ENCODE assay signal across 31 mouse cellular contexts in the genomic region with DNA sequence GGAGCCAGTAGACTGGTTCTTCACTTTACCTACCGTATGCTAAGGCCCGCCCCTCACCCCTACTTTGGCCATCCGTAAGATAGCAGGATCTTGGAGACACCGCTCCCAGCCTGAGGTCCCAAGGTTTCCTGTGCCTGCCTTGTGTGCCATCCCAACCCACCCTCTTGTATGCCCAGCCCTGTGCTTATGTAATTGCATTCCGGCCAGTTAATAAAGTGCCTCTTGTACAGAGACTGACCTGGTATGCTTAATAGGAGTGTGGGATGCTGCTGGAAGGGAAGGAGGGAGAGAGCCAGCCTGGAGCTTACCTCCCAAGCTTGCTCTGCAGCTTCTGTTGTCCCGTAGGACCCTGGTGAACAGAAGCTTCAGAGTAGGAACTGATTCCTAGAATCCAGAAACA. TPM values are rescaled to one million over a fixed set of nuclear protein-coding genes. Genes with fewer than 3 reads are reported as not detected.
DNase-seq lines count a peak whose midpoint lies in the region; ATAC-seq and TF ChIP-seq lines count a peak whose summit lies in the region.
"Had no signal": no experiment of that assay in that cellular context is flagged by ENCODE, and none has a peak within 500 bp of the region (broad histone marks: within the 10 kb centered on the region; RNA-seq: fewer than 3 reads in every experiment).

No protein-coding gene starts in this region.

- no peak overlapping the region for H3K4me2 ChIP-seq in embryonic facial prominence, embryonic 13.5 days
- no peak overlapping the region for H3K4me2 ChIP-seq in embryonic facial prominence, embryonic 14.5 days (ENCODE audit: low read depth, low read length)
- H3K4me2 ChIP-seq: heart, embryonic 15.5 days; hindbrain, embryonic 12.5 days; liver, embryonic 11.5 days; midbrain, embryonic 15.5 days; neural tube, embryonic 12.5 days had no signal

- H3K9ac ChIP-seq in embryonic facial prominence, embryonic 13.5 days = no peak overlapping the region
- no peak overlapping the region for H3K9ac ChIP-seq in embryonic facial prominence, embryonic 14.5 days (ENCODE audit: low read depth, low read length)
- H3K9ac ChIP-seq: heart, embryonic 15.5 days; hindbrain, embryonic 12.5 days; midbrain, embryonic 15.5 days; neural tube, embryonic 12.5 days had no signal

- DNase-seq in embryonic facial prominence, embryonic 14.5 days (ENCODE audit: low spot score) = no peak
- peak; percentile 57 for DNase-seq in lung, adult 2 months
- DNase-seq in lung, postnatal 14 days = peak; percentile 43
- DNase-seq in layer of hippocampus, adult 8-10 months (ENCODE audit: low spot score in 2 of 2) = no peak
- DNase-seq in left cerebral cortex, postnatal 36 days (ENCODE audit: low spot score in 2 of 2) = no peak
- no peak for DNase-seq in T-cell, adult 2 months (ENCODE audit: low spot score)
- DNase-seq: adrenal gland, adult 2 months; adrenal gland, postnatal 36 days; B cell, adult 2 months; cerebellum, adult 18-20 months; cerebellum, postnatal 10 days; gastrocnemius, postnatal 14 days; heart, postnatal 36 days; kidney, adult 9 months; kidney, postnatal 10 days; left cerebral cortex, postnatal 4 days; right cerebral cortex, adult 18-20 months; thymus, postnatal 4 days had no signal

- H3K36me3 ChIP-seq in embryonic facial prominence, embryonic 13.5 days = peaks cover 56% of the 10 kb centered on the region
- peaks cover 48% of the 10 kb centered on the region for H3K36me3 ChIP-seq in embryonic facial prominence, embryonic 14.5 days (ENCODE audit: control insufficient read depth, insufficient read depth, low read length)

- peaks cover 24% of the 10 kb centered on the region for H3K4me1 ChIP-seq in embryonic facial prominence, embryonic 13.5 days
- H3K4me1 ChIP-seq in embryonic facial prominence, embryonic 14.5 days (ENCODE audit: control insufficient read depth, insufficient read depth, low read length) = peaks cover 11% of the 10 kb centered on the region
- no peaks in the 10 kb centered on the region; the same call in 1 of the 2 replicates for H3K4me1 ChIP-seq in lung, adult 2 months (ENCODE audit: control insufficient read depth, insufficient read depth, low read length)
- H3K4me1 ChIP-seq: midbrain, embryonic 15.5 days; neural tube, embryonic 12.5 days had no signal

- H3K9me3 ChIP-seq in embryonic facial prominence, embryonic 13.5 days = no peaks in the 10 kb centered on the region
- no peaks in the 10 kb centered on the region for H3K9me3 ChIP-seq in embryonic facial prominence, embryonic 14.5 days (ENCODE audit: control insufficient read depth, low read length)
- H3K9me3 ChIP-seq: heart, embryonic 15.5 days; hindbrain, embryonic 12.5 days; midbrain, embryonic 10.5 days; midbrain, embryonic 15.5 days; neural tube, embryonic 12.5 days had no signal

- TF ChIP-seq POLR2A in lung, adult 2 months (IDR thresholded peaks at IDR 0.05; ENCODE audit: borderline replicate concordance, extremely low read depth, low read depth, low read length) = no peak

- 84% methylated on average over 6 of the region's 6 CpGs for WGBS in embryonic facial prominence, embryonic 13.5 days
- 80% methylated on average over 6 of the region's 6 CpGs for WGBS in embryonic facial prominence, embryonic 14.5 days
- WGBS in lung, adult 2 months = 66% methylated on average over 6 of the region's 6 CpGs

- H3K4me3 ChIP-seq in embryonic facial prominence, embryonic 13.5 days = no peak overlapping the region
- H3K4me3 ChIP-seq in embryonic facial prominence, embryonic 14.5 days (ENCODE audit: low read depth, low read length) = no peak overlapping the region
- H3K4me3 ChIP-seq in lung, adult 2 months (replicated peaks; ENCODE audit: extremely low read depth, low read depth, low read length) = no peak overlapping the region
- H3K4me3 ChIP-seq: erythroblast, embryonic 14.5 days; heart, embryonic 15.5 days; hindbrain, embryonic 12.5 days; left cerebral cortex, adult 2 months; midbrain, embryonic 10.5 days; midbrain, embryonic 15.5 days; neural tube, embryonic 12.5 days had no signal

- no peak for ATAC-seq in embryonic facial prominence, embryonic 13.5 days (ENCODE audit: insufficient number of reproducible peaks, insufficient read depth, low FRiP score, low TSS enrichment, low read depth)
- ATAC-seq in embryonic facial prominence, embryonic 14.5 days (ENCODE audit: low read depth) = 0 out of 2 replicates have a peak, but pooled peaks have one; percentile 12
- ATAC-seq: activated CD4-positive, CD25-positive, alpha-beta regulatory T cell, adult 4 months; forebrain, embryonic 16.5 days; hindbrain, postnatal 0 days; intestine, embryonic 16.5 days; midbrain, embryonic 15.5 days had no signal

- H3K27me3 ChIP-seq in embryonic facial prominence, embryonic 13.5 days = no peaks in the 10 kb centered on the region
- H3K27me3 ChIP-seq in embryonic facial prominence, embryonic 14.5 days (replicated peaks; ENCODE audit: control insufficient read depth, insufficient read depth, low read length) = no peaks in the 10 kb centered on the region
- H3K27me3 ChIP-seq: heart, embryonic 15.5 days; hindbrain, embryonic 12.5 days; midbrain, embryonic 15.5 days; neural tube, embryonic 12.5 days had no signal

- intact Hi-C loops in left cerebral cortex, postnatal 36 days (cut with DNase I) = no loop called here

- no peak for TF ChIP-seq CTCF in lung, adult 2 months (IDR thresholded peaks at IDR 0.05; ENCODE audit: insufficient read depth, low read length)

- H3K27ac ChIP-seq in embryonic facial prominence, embryonic 13.5 days = peak overlapping the region; percentile 63
- peak overlapping the region; percentile 56 for H3K27ac ChIP-seq in embryonic facial prominence, embryonic 14.5 days (replicated peaks; ENCODE audit: low read depth, low read length)
- H3K27ac ChIP-seq: heart, embryonic 15.5 days; hindbrain, embryonic 12.5 days; hindbrain, postnatal 0 days; left cerebral cortex, adult 2 months; midbrain, embryonic 10.5 days; midbrain, embryonic 15.5 days; neural tube, embryonic 12.5 days had no signal

RNA-seq across cellular contexts. Expression of a gene that starts 12.9 kb away (rescaled TPM):
- polyA plus RNA-seq in embryonic facial prominence, embryonic 13.5 days (2015; fragmentation: Nextera tagmentation; extraction: Ambion mirVana) = 248 and 252 TPM in 2 replicates
- polyA plus RNA-seq in embryonic facial prominence, embryonic 14.5 days (2014; fragmentation: Nextera tagmentation; extraction: Ambion mirVana) = 139 and 177 TPM in 2 replicates
- polyA plus RNA-seq in lung, adult 2 months (2012; rRNA removed) = 31.8 and 35.2 TPM in 2 replicates
- 100 to 1,000 TPM in 3 of 4 experiments, 10 to 100 TPM in 1; 95.4 to 113 (median 103) TPM for total RNA-seq in layer of hippocampus, adult 8-10 months (2022)
- 10 to 100 TPM; 75.5 to 75.9 TPM for total RNA-seq in left cerebral cortex, postnatal 36 days (2021)

RNA-seq across cellular contexts. Expression of a gene that starts 34.3 kb away (rescaled TPM):
- polyA plus RNA-seq in embryonic facial prominence, embryonic 13.5 days (2015; fragmentation: Nextera tagmentation; extraction: Ambion mirVana) = 120 and 123 TPM in 2 replicates
- 111 and 132 TPM in 2 replicates for polyA plus RNA-seq in embryonic facial prominence, embryonic 14.5 days (2014; fragmentation: Nextera tagmentation; extraction: Ambion mirVana)
- 192 and 271 TPM in 2 replicates for polyA plus RNA-seq in lung, adult 2 months (2012; rRNA removed)
- 10 to 100 TPM; 55.2 to 74.2 (median 64.7) TPM for total RNA-seq in layer of hippocampus, adult 8-10 months (2022)
- 10 to 100 TPM; 43.0 to 52.5 TPM for total RNA-seq in left cerebral cortex, postnatal 36 days (2021)

RNA-seq across cellular contexts. Expression of a gene that starts 42.7 kb away (rescaled TPM):
- 22.3 and 30.1 TPM in 2 replicates for polyA plus RNA-seq in embryonic facial prominence, embryonic 13.5 days (2015; fragmentation: Nextera tagmentation; extraction: Ambion mirVana)
- polyA plus RNA-seq in embryonic facial prominence, embryonic 14.5 days (2014; fragmentation: Nextera tagmentation; extraction: Ambion mirVana) = 20.8 and 22.7 TPM in 2 replicates
- polyA plus RNA-seq in lung, adult 2 months (2012; rRNA removed) = 21.4 and 33.9 TPM in 2 replicates
- 1 to 10 TPM in 3 of 4 experiments, under 1 TPM in 1; 0.35 to 2.0 (median 1.6) TPM for total RNA-seq in layer of hippocampus, adult 8-10 months (2022)
- 1 to 10 TPM in 1 of 2 experiments, under 1 TPM in 1; 0.72 to 1.6 TPM for total RNA-seq in left cerebral cortex, postnatal 36 days (2021)
- total RNA-seq: adrenal gland, adult 2 months; adrenal gland, postnatal 36 days; gastrocnemius, postnatal 14 days; heart, postnatal 36 days had no signal
- polyA plus RNA-seq: adrenal gland, adult 2 months; erythroblast, embryonic 14.5 days had no signal

RNA-seq across cellular contexts. Expression of a gene that starts 56.8 kb away (rescaled TPM):
- 47.0 and 53.5 TPM in 2 replicates for polyA plus RNA-seq in embryonic facial prominence, embryonic 13.5 days (2015; fragmentation: Nextera tagmentation; extraction: Ambion mirVana)
- polyA plus RNA-seq in embryonic facial prominence, embryonic 14.5 days (2014; fragmentation: Nextera tagmentation; extraction: Ambion mirVana) = 36.9 and 49.4 TPM in 2 replicates
- 27.7 and 29.5 TPM in 2 replicates for polyA plus RNA-seq in lung, adult 2 months (2012; rRNA removed)
- total RNA-seq in layer of hippocampus, adult 8-10 months (2022) = 10 to 100 TPM; 28.5 to 41.7 (median 36.6) TPM
- 10 to 100 TPM; 19.1 to 31.3 TPM for total RNA-seq in left cerebral cortex, postnatal 36 days (2021)

Comparison
In these comparisons a context has a peak if more than half of its experiments do, and no peak if none do; other contexts are left out.
1. DNase-seq: peak in lung, adult 2 months (single experiment) and lung, postnatal 14 days (single experiment); none in embryonic facial prominence, embryonic 14.5 days (single experiment), layer of hippocampus, adult 8-10 months (0 of 2), left cerebral cortex, postnatal 36 days (0 of 2) and T-cell, adult 2 months (single experiment).